In genomic region chr10:98474581-98474980, GRCm38 (mm10) we compare ENCODE assay signal across 21 mouse cellular contexts.
DNase-seq lines count a peak whose midpoint lies in the region; ATAC-seq and TF ChIP-seq lines count a peak whose summit lies in the region.
"Had no signal": no experiment of that assay in that cellular context is flagged by ENCODE, and none has a peak within 500 bp of the region (broad histone marks: within the 10 kb centered on the region; RNA-seq: fewer than 3 reads in every experiment).

No protein-coding gene starts in this region.

- WGBS in liver, adult 2 months, result 27% methylated on average over 3 of the region's 3 CpGs
- 78% methylated on average over 3 of the region's 3 CpGs for WGBS in liver, embryonic 11.5 days
- 46% methylated on average over 3 of the region's 3 CpGs for WGBS in lung, embryonic 15.5 days

- H3K4me2 ChIP-seq in liver, embryonic 11.5 days, result no peak overlapping the region
- H3K4me2 ChIP-seq in lung, embryonic 15.5 days, result no peak overlapping the region
- H3K4me2 ChIP-seq: embryonic facial prominence, embryonic 12.5 days; forebrain, embryonic 12.5 days; hindbrain, embryonic 13.5 days had no signal

- no peak overlapping the region for H3K9ac ChIP-seq in liver, adult 2 months (ENCODE audit: low read depth, low read length)
- H3K9ac ChIP-seq in liver, embryonic 11.5 days (ENCODE audit: low read depth, low read length), result no peak overlapping the region
- no peak overlapping the region for H3K9ac ChIP-seq in lung, embryonic 15.5 days
- H3K9ac ChIP-seq: embryonic facial prominence, embryonic 12.5 days; forebrain, embryonic 12.5 days; hindbrain, embryonic 13.5 days had no signal

- H3K4me1 ChIP-seq in liver, adult 2 months (ENCODE audit: control insufficient read depth, insufficient read depth, low read length), result no peaks in the 10 kb centered on the region
- H3K4me1 ChIP-seq in liver, embryonic 11.5 days (replicated peaks; ENCODE audit: control insufficient read depth, insufficient read depth, low read length), result no peaks in the 10 kb centered on the region
- no peaks in the 10 kb centered on the region for H3K4me1 ChIP-seq in lung, embryonic 15.5 days
- H3K4me1 ChIP-seq: embryonic facial prominence, embryonic 12.5 days; forebrain, embryonic 12.5 days; hindbrain, embryonic 13.5 days had no signal

- DNase-seq in liver, adult 2 months (ENCODE audit: extremely low read depth, low read depth, low spot score), result peak; percentile 35
- no peak for DNase-seq in liver, embryonic 11.5 days (ENCODE audit: low spot score)
- peak; percentile 3 for DNase-seq in lung, postnatal 14 days
- DNase-seq in urinary bladder, adult 2 months (ENCODE audit: low spot score), result no peak
- no peak for DNase-seq in heart, adult 8-10 months (ENCODE audit: low spot score)
- no peak for DNase-seq in frontal cortex, adult 2 months (ENCODE audit: extremely low spot score in 1 of 2, low spot score in 1 of 2)
- DNase-seq: adrenal gland, postnatal 14 days; B cell, adult 2 months; cerebellum, adult 11-12 months; cerebellum, adult 9-10 months; cerebellum, postnatal 25 days; gastrocnemius, postnatal 14 days; heart, postnatal 14 days had no signal

- H3K27me3 ChIP-seq in liver, adult 2 months (ENCODE audit: control insufficient read depth, insufficient read depth, low read length), result no peaks in the 10 kb centered on the region
- H3K27me3 ChIP-seq in liver, embryonic 11.5 days (replicated peaks; ENCODE audit: control insufficient read depth, insufficient read depth, low read length), result no peaks in the 10 kb centered on the region
- H3K27me3 ChIP-seq in lung, embryonic 15.5 days, result no peaks in the 10 kb centered on the region
- H3K27me3 ChIP-seq: embryonic facial prominence, embryonic 12.5 days; forebrain, embryonic 12.5 days; hindbrain, embryonic 13.5 days had no signal

- no peak for ATAC-seq in liver, embryonic 11.5 days (replicated peaks; ENCODE audit: low FRiP score)
- ATAC-seq in lung, embryonic 15.5 days (ENCODE audit: borderline replicate concordance, extremely low read depth, low FRiP score, low TSS enrichment), result 0 out of 2 replicates have a peak, but pooled peaks have one; percentile 42
- ATAC-seq: CD4-positive, CD25-positive, alpha-beta regulatory T cell, adult 4 months; forebrain, embryonic 16.5 days; hindbrain, postnatal 0 days had no signal

- no peak for TF ChIP-seq CTCF in liver, adult 2 months (IDR thresholded peaks at IDR 0.05; ENCODE audit: low read depth, low read length)

- H3K9me3 ChIP-seq in liver, embryonic 11.5 days (ENCODE audit: control insufficient read depth, low read length), result no peaks in the 10 kb centered on the region
- H3K9me3 ChIP-seq in lung, embryonic 15.5 days, result no peaks in the 10 kb centered on the region
- H3K9me3 ChIP-seq: embryonic facial prominence, embryonic 12.5 days; forebrain, embryonic 12.5 days; G1E; hindbrain, embryonic 13.5 days had no signal

- no peaks in the 10 kb centered on the region for H3K79me2 ChIP-seq in liver, adult 2 months (ENCODE audit: control insufficient read depth, insufficient read depth, low read length)

- TF ChIP-seq POLR2A in liver, adult 2 months (IDR thresholded peaks at IDR 0.05; ENCODE audit: extremely low read depth, insufficient read depth, low read length), result no peak

- H3K4me3 ChIP-seq in liver, adult 2 months (ENCODE audit: insufficient read depth, low read depth, low read length), result no peak overlapping the region
- no peak overlapping the region for H3K4me3 ChIP-seq in liver, embryonic 11.5 days (ENCODE audit: low read depth, low read length)
- H3K4me3 ChIP-seq in lung, embryonic 15.5 days, result no peak overlapping the region
- H3K4me3 ChIP-seq: embryonic facial prominence, embryonic 12.5 days; forebrain, embryonic 12.5 days; hindbrain, embryonic 13.5 days had no signal

- H3K36me3 ChIP-seq in liver, adult 2 months (ENCODE audit: control insufficient read depth, insufficient read depth, low read length), result no peaks in the 10 kb centered on the region
- H3K36me3 ChIP-seq in liver, embryonic 11.5 days (ENCODE audit: control insufficient read depth, insufficient read depth, low read length), result no peaks in the 10 kb centered on the region
- no peaks in the 10 kb centered on the region for H3K36me3 ChIP-seq in lung, embryonic 15.5 days
- H3K36me3 ChIP-seq: embryonic facial prominence, embryonic 12.5 days; forebrain, embryonic 12.5 days; G1E; hindbrain, embryonic 13.5 days had no signal

- H3K27ac ChIP-seq in liver, adult 2 months (replicated peaks; ENCODE audit: insufficient read depth, low read depth, low read length), result no peak overlapping the region
- no peak overlapping the region for H3K27ac ChIP-seq in liver, embryonic 11.5 days (ENCODE audit: low read depth, low read length)
- H3K27ac ChIP-seq in lung, embryonic 15.5 days, result no peak overlapping the region
- H3K27ac ChIP-seq: embryonic facial prominence, embryonic 12.5 days; forebrain, embryonic 12.5 days; hindbrain, embryonic 13.5 days; hindbrain, postnatal 0 days had no signal

Comparison
In these comparisons a context has a peak if more than half of its experiments do, and no peak if none do; other contexts are left out.
1. DNase-seq: peak in liver, adult 2 months (single experiment) and lung, postnatal 14 days (single experiment); none in liver, embryonic 11.5 days (single experiment), urinary bladder, adult 2 months (single experiment), heart, adult 8-10 months (single experiment) and frontal cortex, adult 2 months (0 of 2).